Mouse (Mus musculus): ENCODE measurements around the gene Gm4216. TPM values are rescaled to one million over a fixed set of nuclear protein-coding genes. Genes with fewer than 3 reads are reported as not detected.
"Not testable (repeated sequence)": the region's sequence is repeated elsewhere in the genome, so short reads cannot be mapped to it uniquely, and the experiment has no call there.

Gene Gm4216
- not detected in 2 replicates for polyA plus RNA-seq (2015; fragmentation: Nextera tagmentation; extraction: Ambion mirVana)

- WGBS, result no CpG with 5 or more reads among the region's 3 CpGs
- H3K27ac ChIP-seq (ENCODE audit: low read length); H3K9ac ChIP-seq (ENCODE audit: low read depth, low read length); H3K36me3 ChIP-seq (ENCODE audit: control insufficient read depth, insufficient read depth, low read length); H3K9me3 ChIP-seq (replicated peaks; ENCODE audit: control insufficient read depth, low read length, poor library complexity, severe bottlenecking); ATAC-seq; H3K4me3 ChIP-seq (ENCODE audit: low read depth, low read length); H3K4me1 ChIP-seq (ENCODE audit: control insufficient read depth, insufficient read depth, low read length); H3K4me2 ChIP-seq (ENCODE audit: low read length); H3K27me3 ChIP-seq (ENCODE audit: control insufficient read depth, insufficient read depth, low read depth, low read length): not testable (repeated sequence)
Observed at GRCm38 (mm10) chr7:23019823-23020222, at the start of gene Gm4216. Gene Gm4216, minus strand, starts transcription at chr7:23019923.

GRCm38 (mm10) chr7:23067356-23067755 lies 47.6 kb upstream of the Gm4216 start, which contains the start of gene Gm8720:
Gene Gm8720, minus strand, starts transcription at chr7:23067456.
- not testable (repeated sequence) for H3K27me3 ChIP-seq (ENCODE audit: control insufficient read depth, insufficient read depth, low read depth, low read length); ATAC-seq

GRCm38 (mm10) chr7:23055240-23055639 lies 35.5 kb upstream of the Gm4216 start, which contains the start of gene Vmn1r163:
Gene Vmn1r163, plus strand, starts transcription at chr7:23055540.
- H3K9ac ChIP-seq (ENCODE audit: low read depth, low read length); H3K27ac ChIP-seq (ENCODE audit: low read length); H3K4me3 ChIP-seq (ENCODE audit: low read depth, low read length); H3K4me2 ChIP-seq (ENCODE audit: low read length); H3K36me3 ChIP-seq (ENCODE audit: control insufficient read depth, insufficient read depth, low read length); H3K4me1 ChIP-seq (ENCODE audit: control insufficient read depth, insufficient read depth, low read length); ATAC-seq; H3K27me3 ChIP-seq (ENCODE audit: control insufficient read depth, insufficient read depth, low read depth, low read length); H3K9me3 ChIP-seq (replicated peaks; ENCODE audit: control insufficient read depth, low read length, poor library complexity, severe bottlenecking): not testable (repeated sequence)
- WGBS, result no CpG with 5 or more reads among the region's 1 CpGs

More at GRCm38 (mm10) chr7:23067356-23067755, 47.6 kb upstream of the Gm4216 start, which contains the start of gene Gm8720:
- not testable (repeated sequence) for H3K4me1 ChIP-seq (ENCODE audit: control insufficient read depth, insufficient read depth, low read length); H3K9me3 ChIP-seq (replicated peaks; ENCODE audit: control insufficient read depth, low read length, poor library complexity, severe bottlenecking); H3K27ac ChIP-seq (ENCODE audit: low read length); H3K9ac ChIP-seq (ENCODE audit: low read depth, low read length); H3K36me3 ChIP-seq (ENCODE audit: control insufficient read depth, insufficient read depth, low read length); H3K4me2 ChIP-seq (ENCODE audit: low read length); H3K4me3 ChIP-seq (ENCODE audit: low read depth, low read length)
- WGBS, result no CpG with 5 or more reads among the region's 1 CpGs

GRCm38 (mm10) chr7:22984573-22984972 lies 35.1 kb downstream of the Gm4216 start, which contains the start of gene Gm4214:
Gene Gm4214, minus strand, starts transcription at chr7:22984673.
- not testable (repeated sequence) for H3K9me3 ChIP-seq (replicated peaks; ENCODE audit: control insufficient read depth, low read length, poor library complexity, severe bottlenecking); H3K4me1 ChIP-seq (ENCODE audit: control insufficient read depth, insufficient read depth, low read length); H3K4me3 ChIP-seq (ENCODE audit: low read depth, low read length); H3K27me3 ChIP-seq (ENCODE audit: control insufficient read depth, insufficient read depth, low read depth, low read length); H3K27ac ChIP-seq (ENCODE audit: low read length); H3K4me2 ChIP-seq (ENCODE audit: low read length); H3K9ac ChIP-seq (ENCODE audit: low read depth, low read length); ATAC-seq; H3K36me3 ChIP-seq (ENCODE audit: control insufficient read depth, insufficient read depth, low read length)
- WGBS, result no CpG with 5 or more reads among the region's 5 CpGs

Other genes starting within 250 kb of the Gm4216 start
- not detected in 2 replicates for gene Vmn1r158, start 229.1 kb downstream of the Gm4216 start, polyA plus RNA-seq (2015; fragmentation: Nextera tagmentation; extraction: Ambion mirVana)
- gene Vmn1r159, start 176.3 kb downstream of the Gm4216 start, polyA plus RNA-seq (2015; fragmentation: Nextera tagmentation; extraction: Ambion mirVana), result not detected in 2 replicates
- gene Vmn1r160, start 148.7 kb downstream of the Gm4216 start, polyA plus RNA-seq (2015; fragmentation: Nextera tagmentation; extraction: Ambion mirVana), result not detected in 2 replicates
- not detected in 2 replicates for gene Gm4214, start 35.2 kb downstream of the Gm4216 start, polyA plus RNA-seq (2015; fragmentation: Nextera tagmentation; extraction: Ambion mirVana)
- not detected in 2 replicates for gene Vmn1r163, start 35.6 kb upstream of the Gm4216 start, polyA plus RNA-seq (2015; fragmentation: Nextera tagmentation; extraction: Ambion mirVana)
- gene Gm8720, start 47.5 kb upstream of the Gm4216 start, polyA plus RNA-seq (2015; fragmentation: Nextera tagmentation; extraction: Ambion mirVana), result not detected in 2 replicates
- gene Gm10662, start 124.6 kb upstream of the Gm4216 start, polyA plus RNA-seq (2015; fragmentation: Nextera tagmentation; extraction: Ambion mirVana), result not detected in 2 replicates
- gene Vmn1r165, start 197.4 kb upstream of the Gm4216 start, polyA plus RNA-seq (2015; fragmentation: Nextera tagmentation; extraction: Ambion mirVana), result not detected in 2 replicates
- not detected in 2 replicates for gene Vmn1r166, start 231.8 kb upstream of the Gm4216 start, polyA plus RNA-seq (2015; fragmentation: Nextera tagmentation; extraction: Ambion mirVana)

All from midbrain, embryonic 16.5 days (tissue).